Mouse (Mus musculus) frontal cortex, adult (tissue): ENCODE results near the gene Shank1.

Source experiments
- ATAC-seq: cut with Nextera tagmentation; 2 replicates; pipeline ENCODE4 v1.9.2; 2017; ENCODE audit warnings: mild to moderate bottlenecking, moderate library complexity, mixed read lengths; ENCODE audit not compliant: low TSS enrichment

Gene Shank1

GRCm38 (mm10) chr7:44373460-44373859, 63.4 kb downstream of the Shank1 start:
- peak; percentile 44 for ATAC-seq

GRCm38 (mm10) chr7:44373889-44374652, 64.0 kb downstream of the Shank1 start:
- peak; percentile 92 for ATAC-seq

GRCm38 (mm10) chr7:44374756-44375155, 64.7 kb downstream of the Shank1 start:
- no peak for ATAC-seq

DNA sequence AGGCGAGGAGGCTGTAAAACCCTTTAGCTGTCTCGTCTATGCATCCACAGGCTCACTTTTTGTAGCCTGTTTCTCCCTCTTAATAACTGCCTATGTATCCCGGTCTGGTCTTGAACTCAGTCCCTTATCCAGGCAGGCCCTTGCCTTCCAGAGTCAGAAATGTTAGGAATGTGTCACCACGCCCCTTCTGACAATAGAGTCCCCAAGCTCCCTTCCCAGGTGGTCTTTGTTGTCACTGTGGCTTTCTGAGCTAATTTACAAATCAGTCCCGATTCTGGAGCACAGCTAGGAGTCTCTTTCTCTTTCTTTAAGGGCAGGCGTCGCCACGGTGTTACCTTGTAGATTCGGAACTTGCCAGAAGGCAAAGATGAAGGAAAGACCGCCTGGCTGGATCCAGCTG, 65.2 kb downstream of the Shank1 start:
- no peak for ATAC-seq

DNA sequence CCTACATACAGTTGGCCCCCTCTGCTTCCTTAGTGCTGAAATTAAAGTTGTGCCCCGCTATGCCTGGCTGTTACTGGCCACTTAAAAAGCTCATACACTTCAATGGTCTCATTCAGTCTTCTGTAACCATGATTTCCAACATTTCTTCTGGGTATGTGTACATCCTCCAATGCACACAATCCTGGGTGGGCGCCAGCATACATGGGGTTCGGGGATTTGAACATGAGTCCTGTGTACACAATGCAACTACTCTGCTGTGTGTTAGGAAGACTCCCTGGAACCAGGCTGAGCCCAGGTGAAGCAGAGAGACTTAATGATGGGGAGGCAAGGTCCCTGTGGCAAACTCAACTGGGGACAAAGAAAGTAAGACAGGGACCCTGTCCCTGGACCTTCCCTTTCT, 65.7 kb downstream of the Shank1 start:
- ATAC-seq = no peak

DNA sequence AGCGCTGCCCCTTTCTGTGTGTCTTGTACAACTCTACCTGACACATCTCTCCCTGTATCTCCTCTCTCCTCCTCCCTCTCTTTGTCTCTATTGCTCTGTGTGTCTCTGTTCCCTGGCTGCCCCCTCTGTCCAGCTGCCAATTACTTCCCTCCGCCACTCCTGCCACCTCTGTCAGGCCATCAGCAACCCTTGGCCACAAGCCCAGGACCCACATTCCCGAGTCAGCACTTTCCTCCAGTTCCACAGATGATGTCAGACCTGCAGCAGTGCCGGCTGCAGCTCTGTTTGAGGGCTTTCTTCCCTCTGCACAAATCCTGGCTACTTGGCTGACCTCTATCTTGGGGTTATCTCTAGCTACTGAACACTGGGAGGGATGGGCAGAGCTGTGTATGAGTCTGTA, 68.2 kb downstream of the Shank1 start:
- no peak for ATAC-seq

- ATAC-seq = peak; percentile 54; the same call in 1 of the 2 replicates
Observed at GRCm38 (mm10) chr7:44382541-44382940, 72.5 kb downstream of the Shank1 start.

DNA sequence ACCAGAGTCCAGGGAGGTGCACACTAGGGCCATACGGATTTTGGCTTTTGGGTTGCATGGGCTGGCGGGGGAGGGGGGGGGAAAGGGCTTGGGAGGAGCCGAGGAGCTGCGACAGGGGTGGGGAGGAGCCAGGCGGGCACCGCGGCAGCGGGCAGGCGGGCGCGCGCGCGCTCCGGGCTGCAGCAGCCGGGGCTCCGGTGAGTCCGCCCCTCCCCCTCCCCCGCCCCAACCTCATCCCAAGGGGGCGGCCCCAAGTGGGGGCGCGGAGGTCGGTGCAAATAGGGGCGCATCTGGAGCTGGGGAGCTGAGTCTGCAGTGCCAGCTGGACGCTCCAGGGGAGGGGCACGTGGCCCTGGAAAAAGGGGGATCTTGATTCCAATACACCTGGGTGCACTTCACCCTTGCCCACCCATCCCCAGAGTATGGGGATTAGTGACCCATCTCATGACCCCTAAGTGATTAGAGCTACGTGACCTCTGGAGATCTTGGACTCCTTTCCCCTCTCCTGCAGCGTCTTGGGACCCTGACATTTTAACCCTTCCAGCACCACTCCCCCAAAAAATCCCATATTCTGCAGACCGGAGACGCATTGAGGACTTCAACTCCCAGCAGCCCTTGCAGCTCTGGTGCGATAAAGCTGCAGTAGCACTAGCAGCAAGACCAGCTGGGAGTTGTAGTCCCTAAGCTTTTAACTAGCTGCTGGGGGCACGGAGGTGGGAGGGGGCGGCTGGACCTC, 74.1 kb downstream of the Shank1 start, which contains the start of gene Syt3:
Gene Syt3 (plus strand): TSS at position 123 of the 736 bp plus-strand sequence.
- peak; percentile 83 for ATAC-seq

- ATAC-seq = peak; percentile 8
Observed at GRCm38 (mm10) chr7:44384716-44385059, 74.6 kb downstream of the Shank1 start.

GRCm38 (mm10) chr7:44385720-44386119, 75.7 kb downstream of the Shank1 start, which contains the start of gene 1700008O03Rik:
TSS of gene 1700008O03Rik (minus strand) at chr7:44385820.
- ATAC-seq = no peak

DNA sequence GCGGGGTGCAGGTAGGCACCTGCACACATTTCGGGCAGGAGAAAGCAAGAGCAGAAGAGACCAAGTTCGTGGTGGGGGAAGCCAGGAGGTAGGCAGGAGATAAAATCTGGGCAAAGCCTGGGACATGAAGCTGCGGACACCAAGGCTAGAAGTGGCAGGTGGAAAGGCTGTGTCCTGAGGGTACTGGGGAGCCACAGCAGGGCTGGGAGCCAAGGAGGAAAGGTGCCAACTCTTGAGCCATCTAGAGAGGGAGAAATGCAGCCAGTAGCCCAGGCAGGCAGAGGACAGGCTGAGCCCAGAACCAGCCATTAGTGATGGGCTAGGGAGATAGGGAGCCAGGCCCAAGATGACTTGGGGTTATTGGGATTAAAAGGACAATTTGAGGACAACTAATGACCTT, 81.8 kb downstream of the Shank1 start:
- no peak for ATAC-seq

GRCm38 (mm10) chr7:44392341-44392740, 82.3 kb downstream of the Shank1 start:
- no peak for ATAC-seq

DNA sequence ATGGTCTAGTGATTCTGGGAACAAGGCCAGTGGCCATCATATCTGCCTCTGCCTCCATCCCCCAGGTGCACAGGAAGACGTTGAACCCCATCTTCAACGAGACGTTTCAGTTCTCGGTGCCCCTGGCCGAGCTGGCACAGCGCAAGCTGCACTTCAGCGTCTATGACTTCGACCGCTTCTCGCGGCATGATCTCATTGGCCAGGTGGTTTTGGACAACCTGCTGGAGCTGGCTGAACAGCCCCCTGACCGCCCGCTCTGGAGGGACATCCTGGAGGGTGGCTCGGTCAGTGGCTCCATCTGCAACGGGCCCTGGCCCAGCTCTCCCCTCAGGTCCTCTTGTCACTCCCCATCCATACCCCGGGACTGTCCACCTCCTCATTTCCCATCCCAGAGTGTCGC, 83.2 kb downstream of the Shank1 start:
- no peak for ATAC-seq

DNA sequence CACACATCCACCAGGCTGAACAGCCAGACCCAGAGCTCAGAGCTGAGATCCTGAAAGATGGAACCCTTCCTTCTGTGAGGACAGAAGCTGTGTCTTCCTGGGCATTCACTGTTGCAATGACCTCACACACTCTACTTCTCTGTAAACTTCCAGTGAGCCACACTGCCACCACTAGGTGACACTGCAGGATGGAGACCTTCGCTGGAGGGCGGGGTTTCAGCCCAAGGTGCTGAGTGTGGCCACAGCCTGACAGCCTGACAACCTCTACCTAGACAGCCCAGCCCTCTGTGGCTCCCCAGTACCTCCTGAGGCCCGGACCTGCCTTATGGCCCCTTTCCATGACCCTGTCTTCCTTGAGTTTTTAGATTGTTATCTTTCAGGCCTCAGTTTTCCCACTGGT, 88.5 kb downstream of the Shank1 start:
- ATAC-seq = peak; percentile 67; the same call in 1 of the 2 replicates

- ATAC-seq = no peak
Observed at GRCm38 (mm10) chr7:44401673-44402072, 91.6 kb downstream of the Shank1 start.

DNA sequence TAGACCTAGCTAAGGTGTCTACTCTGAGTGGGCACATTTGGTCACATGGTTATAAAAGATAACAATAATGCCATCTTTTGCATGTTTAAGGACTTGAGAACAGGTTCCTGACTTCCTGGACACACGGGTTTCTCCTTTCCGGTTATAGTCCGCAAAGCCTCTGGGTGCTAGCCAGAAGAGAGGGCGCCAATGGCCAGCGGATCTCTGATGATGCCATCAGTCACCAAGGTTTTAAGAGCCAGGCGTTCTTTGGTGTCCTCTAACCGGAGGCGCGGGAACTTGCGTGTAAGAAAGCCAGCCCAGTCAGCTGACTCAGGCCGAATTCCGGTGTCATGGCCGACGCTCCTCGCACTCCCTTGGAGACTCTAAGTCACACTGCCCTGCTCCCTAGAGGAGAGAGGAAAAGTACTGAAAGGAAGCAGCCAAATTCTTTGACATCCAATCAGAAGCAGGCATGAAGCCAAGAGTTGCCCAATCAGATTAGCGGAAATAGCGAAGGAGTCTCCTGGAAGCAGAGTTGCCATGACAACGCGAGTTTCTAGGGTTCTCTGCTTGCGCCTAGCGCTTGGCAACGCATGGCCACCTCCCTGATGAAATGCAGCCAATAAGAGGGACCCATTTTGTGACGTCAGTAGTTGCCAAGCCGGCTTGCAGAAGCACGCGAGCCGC, 95.4 kb downstream of the Shank1 start:
- ATAC-seq = peak; percentile 94

DNA sequence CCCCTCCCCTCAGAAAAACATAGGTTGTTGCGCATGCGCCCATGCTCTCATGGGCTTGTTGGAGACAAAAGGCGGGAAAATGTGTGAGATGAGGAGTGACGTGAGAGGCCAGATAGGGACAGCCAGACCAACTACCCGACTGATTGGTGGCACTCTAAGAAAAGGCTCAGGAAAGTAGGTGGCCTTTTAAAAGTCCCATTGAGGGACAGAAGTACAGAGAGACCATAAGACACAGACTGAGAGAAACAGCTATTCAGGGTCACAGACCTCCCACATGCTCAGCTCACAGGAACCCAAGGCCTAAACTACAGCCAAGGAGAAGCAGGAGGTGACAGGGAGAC, 95.9 kb downstream of the Shank1 start:
- peak; percentile 29; the same call in 1 of the 2 replicates for ATAC-seq
